Mouse (Mus musculus): ENCODE results near the gene Cnksr1.

DNA sequence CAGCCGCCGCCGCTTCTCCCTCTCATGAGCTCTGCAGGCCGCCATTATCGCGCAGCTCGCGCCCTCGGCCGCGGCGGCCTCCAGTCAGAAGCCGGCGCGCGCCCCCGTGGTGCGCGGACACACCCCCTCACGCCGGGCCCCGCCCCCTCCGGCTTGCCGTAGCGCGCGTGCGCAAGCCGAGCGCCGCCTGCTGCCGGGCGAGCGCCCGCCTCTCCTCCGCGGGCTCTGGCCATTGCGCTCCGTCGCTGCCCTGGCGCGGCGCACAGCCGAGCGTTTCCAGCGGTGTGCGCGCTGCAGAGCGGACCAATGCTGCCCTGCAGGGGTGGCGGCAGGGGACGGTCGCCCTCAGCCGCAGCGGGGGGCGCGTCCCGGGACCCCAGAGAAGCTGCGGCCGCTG, 49.0 kb upstream of the Cnksr1 start:
- TF ChIP-seq MYOG (IDR thresholded peaks at IDR 0.05; ENCODE audit: control insufficient read depth in 1 of 3, insufficient read depth in 1 of 3, insufficient read length in 2 of 3, low read depth in 2 of 3) (peak in 2 of 3 experiments; percentile 49 to 51), POLR2A (IDR thresholded peaks at IDR 0.05; ENCODE audit: insufficient read length, low read depth) (peak; percentile 86), MAX (IDR thresholded peaks at IDR 0.05; ENCODE audit: low read depth) (no peak), TCF12 (IDR thresholded peaks at IDR 0.05; ENCODE audit: insufficient read depth, poor library complexity, severe bottlenecking) (no peak), E2F4 (IDR thresholded peaks at IDR 0.05; ENCODE audit: insufficient read depth) (no peak), MYOD1 (IDR thresholded peaks at IDR 0.05; ENCODE audit: control insufficient read depth in 1 of 3, insufficient read length in 2 of 3, low read depth in 2 of 3) (no peak), CEBPB (IDR thresholded peaks at IDR 0.05; ENCODE audit: insufficient read depth, poor library complexity, severe bottlenecking) (no peak), REST (IDR thresholded peaks at IDR 0.05; ENCODE audit: insufficient read depth, insufficient read length) (no peak), POLR2AphosphoS2 (IDR thresholded peaks at IDR 0.05; ENCODE audit: insufficient read length, low read depth) (peak; percentile 84), USF1 (IDR thresholded peaks at IDR 0.05; ENCODE audit: low read depth) (no peak), TCF3 (IDR thresholded peaks at IDR 0.05; ENCODE audit: insufficient read length, low read depth) (no peak), SRF (IDR thresholded peaks at IDR 0.05; ENCODE audit: control insufficient read depth, insufficient read length, low read depth) (peak; percentile 66)
